Mouse (Mus musculus) right cerebral cortex, postnatal 14 days (tissue): ENCODE results near the gene Slc38a11.

ENCODE experiments used
- DNase-seq: peaks from one replicate; pipeline ENCODE4 v3.0.0; 2022

Gene Slc38a11

GRCm38 (mm10) chr2:65363828-65364497 is at the start of gene Slc38a11:
TSS of gene Slc38a11 (minus strand) at chr2:65364034.
- no peak for DNase-seq

- DNase-seq, result no peak
Measured at GRCm38 (mm10) chr2:65407110-65407509, 43.3 kb upstream of the Slc38a11 start.

- DNase-seq, result no peak
Measured at GRCm38 (mm10) chr2:65405407-65405806, 41.6 kb upstream of the Slc38a11 start.

- DNase-seq, result no peak
Measured at GRCm38 (mm10) chr2:65402001-65402400, 38.2 kb upstream of the Slc38a11 start.

- no peak for DNase-seq
Measured at GRCm38 (mm10) chr2:65399938-65400337, 36.1 kb upstream of the Slc38a11 start.

- no peak for DNase-seq
Measured at GRCm38 (mm10) chr2:65396128-65396527, 32.3 kb upstream of the Slc38a11 start.

GRCm38 (mm10) chr2:65393061-65393460 is 29.2 kb upstream of the Slc38a11 start:
- no peak for DNase-seq

- DNase-seq, result no peak
Measured at GRCm38 (mm10) chr2:65391322-65391721, 27.5 kb upstream of the Slc38a11 start.

GRCm38 (mm10) chr2:65384815-65385214 is 21.0 kb upstream of the Slc38a11 start:
- no peak for DNase-seq

GRCm38 (mm10) chr2:65382485-65382884 is 18.7 kb upstream of the Slc38a11 start:
- no peak for DNase-seq

GRCm38 (mm10) chr2:65378425-65378824 is 14.6 kb upstream of the Slc38a11 start:
- DNase-seq, result no peak

GRCm38 (mm10) chr2:65374410-65374809 is 10.6 kb upstream of the Slc38a11 start:
- DNase-seq, result no peak

- no peak for DNase-seq
Measured at GRCm38 (mm10) chr2:65373076-65373475, 9.2 kb upstream of the Slc38a11 start.

- no peak for DNase-seq
Measured at GRCm38 (mm10) chr2:65360736-65361475, 2.9 kb downstream of the Slc38a11 start.

- DNase-seq, result no peak
Measured at GRCm38 (mm10) chr2:65347367-65347766, 16.5 kb downstream of the Slc38a11 start.

GRCm38 (mm10) chr2:65346915-65347314 is 16.9 kb downstream of the Slc38a11 start:
- DNase-seq, result no peak

GRCm38 (mm10) chr2:65346037-65346436 is 17.8 kb downstream of the Slc38a11 start:
- no peak for DNase-seq

GRCm38 (mm10) chr2:65342057-65342456 is 21.8 kb downstream of the Slc38a11 start:
- no peak for DNase-seq

GRCm38 (mm10) chr2:65340839-65341238 is 23.0 kb downstream of the Slc38a11 start:
- no peak for DNase-seq

GRCm38 (mm10) chr2:65337378-65338140 is 26.3 kb downstream of the Slc38a11 start:
- peak; percentile 52 for DNase-seq

GRCm38 (mm10) chr2:65336608-65337007 is 27.2 kb downstream of the Slc38a11 start:
- no peak for DNase-seq

GRCm38 (mm10) chr2:65334091-65334490 is 29.7 kb downstream of the Slc38a11 start:
- DNase-seq, result no peak

- peak; percentile 15 for DNase-seq
Measured at GRCm38 (mm10) chr2:65331321-65331720, 32.5 kb downstream of the Slc38a11 start.
